25 mouse cellular contexts compared by ENCODE assay signal in the genomic region with DNA sequence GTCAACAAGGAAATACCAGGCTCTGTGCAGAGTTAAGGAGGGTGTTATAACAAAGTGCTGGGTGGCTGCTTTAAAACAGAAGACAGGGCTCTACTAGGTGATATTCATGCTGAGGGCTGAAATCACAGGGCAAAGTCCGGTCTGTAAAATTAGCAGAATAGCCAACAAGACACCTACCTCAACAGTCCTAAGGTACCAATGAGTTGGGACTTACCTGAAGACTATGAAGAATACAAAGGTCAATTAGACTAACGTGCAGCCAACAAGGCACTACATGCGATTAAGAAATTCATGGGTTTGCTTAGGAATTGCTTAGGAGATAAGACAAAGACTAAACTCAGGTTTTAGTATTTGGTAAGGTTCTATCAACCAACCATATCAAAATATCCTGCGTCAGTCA. TPM values are rescaled to one million over a fixed set of nuclear protein-coding genes. Genes with fewer than 3 reads are reported as not detected.
DNase-seq lines count a peak whose midpoint lies in the region; ATAC-seq and TF ChIP-seq lines count a peak whose summit lies in the region.
"Had no signal": no experiment of that assay in that cellular context is flagged by ENCODE, and none has a peak within 500 bp of the region (broad histone marks: within the 10 kb centered on the region; RNA-seq: fewer than 3 reads in every experiment).

No protein-coding gene starts in this region.

- H3K4me3 ChIP-seq in kidney, adult 2 months (ENCODE audit: insufficient read depth, low read depth, low read length): no peak overlapping the region
- no peak overlapping the region for H3K4me3 ChIP-seq in intestine, embryonic 16.5 days (ENCODE audit: low read length)
- H3K4me3 ChIP-seq: embryonic facial prominence, embryonic 10.5 days; embryonic facial prominence, embryonic 12.5 days; forebrain, embryonic 13.5 days had no signal

- H3K4me2 ChIP-seq in intestine, embryonic 16.5 days (ENCODE audit: low read depth, low read length): no peak overlapping the region
- H3K4me2 ChIP-seq: embryonic facial prominence, embryonic 12.5 days; forebrain, embryonic 13.5 days had no signal

- no peak for TF ChIP-seq CTCF in kidney, adult 2 months (conservative IDR thresholded peaks at IDR 0.05; ENCODE audit: insufficient read depth, insufficient read length, low read depth, low read length)

- no peaks in the 10 kb centered on the region for H3K9me3 ChIP-seq in intestine, embryonic 16.5 days (ENCODE audit: control insufficient read depth, low read length)
- H3K9me3 ChIP-seq: embryonic facial prominence, embryonic 12.5 days had no signal

- no peak for TF ChIP-seq POLR2A in kidney, adult 2 months (IDR thresholded peaks at IDR 0.05; ENCODE audit: low read depth, low read length)

- peaks cover 6% of the 10 kb centered on the region for H3K4me1 ChIP-seq in kidney, adult 2 months (ENCODE audit: control insufficient read depth, insufficient read depth, low read length)
- H3K4me1 ChIP-seq in intestine, embryonic 16.5 days (ENCODE audit: control insufficient read depth, insufficient read depth, low read length): peaks cover 8% of the 10 kb centered on the region; the same call in 1 of the 2 replicates
- H3K4me1 ChIP-seq: embryonic facial prominence, embryonic 10.5 days; embryonic facial prominence, embryonic 12.5 days; forebrain, embryonic 13.5 days had no signal

- H3K36me3 ChIP-seq in kidney, adult 2 months (ENCODE audit: control insufficient read depth, insufficient read depth, low read length): no peaks in the 10 kb centered on the region
- no peaks in the 10 kb centered on the region for H3K36me3 ChIP-seq in intestine, embryonic 16.5 days (ENCODE audit: control insufficient read depth, insufficient read depth, low read length)

- no peaks in the 10 kb centered on the region for H3K27me3 ChIP-seq in kidney, adult 2 months (replicated peaks; ENCODE audit: control insufficient read depth, insufficient read depth, low read length)
- no peaks in the 10 kb centered on the region for H3K27me3 ChIP-seq in intestine, embryonic 16.5 days (replicated peaks; ENCODE audit: control insufficient read depth, insufficient read depth, low read length)
- H3K27me3 ChIP-seq: CH12.LX; embryonic facial prominence, embryonic 12.5 days; forebrain, embryonic 13.5 days; Patski had no signal

- DNase-seq in kidney, adult 2 months: peak; percentile 30
- no peak for DNase-seq in kidney, postnatal 10 days
- peak; percentile 87 for DNase-seq in large intestine, adult 2 months (ENCODE audit: low read depth, low spot score)
- DNase-seq in ovary, postnatal 14 days (ENCODE audit: low spot score): no peak
- DNase-seq in liver: no peak
- DNase-seq in retina, embryonic 14.5 days (ENCODE audit: low spot score): no peak
- DNase-seq: adrenal gland, adult 8-10 months; adrenal gland, postnatal 14 days; adrenal gland, postnatal 36 days; B cell, adult 2 months; cerebellum, adult 11-12 months; cerebellum, adult 2 months; cerebellum, adult 9-10 months; cerebellum, postnatal 10 days; cerebellum, postnatal 25 days had no signal

- ATAC-seq in intestine, embryonic 16.5 days: peak; percentile 97
- ATAC-seq: activated CD4-positive, CD25-positive, alpha-beta regulatory T cell, adult 4 months; CD4-positive, CD25-positive, alpha-beta regulatory T cell, adult 4 months; forebrain, embryonic 13.5 days; Patski had no signal

- 70% methylated on average over 4 of the region's 4 CpGs for WGBS in kidney, adult 2 months
- WGBS in intestine, embryonic 16.5 days: 68% methylated on average over 4 of the region's 4 CpGs
- 43% methylated on average over 4 of the region's 4 CpGs for WGBS in large intestine, adult 2 months

- H3K27ac ChIP-seq in kidney, adult 2 months (ENCODE audit: insufficient read depth, low read depth, low read length): no peak overlapping the region
- H3K27ac ChIP-seq in intestine, embryonic 16.5 days (ENCODE audit: low read length): peak overlapping the region; percentile 47
- H3K27ac ChIP-seq: embryonic facial prominence, embryonic 10.5 days; embryonic facial prominence, embryonic 12.5 days; forebrain, embryonic 13.5 days had no signal

- no peak overlapping the region for H3K9ac ChIP-seq in intestine, embryonic 16.5 days (ENCODE audit: low read depth, low read length)
- H3K9ac ChIP-seq: embryonic facial prominence, embryonic 12.5 days; forebrain, embryonic 13.5 days had no signal

RNA-seq across cellular contexts. Expression of gene Cbl, which starts 24.4 kb away (rescaled TPM):
- 6.6 and 8.1 TPM in 2 replicates for polyA plus RNA-seq in kidney, adult 2 months (2012; rRNA removed)
- 10.9 and 11.2 TPM in 2 replicates for polyA plus RNA-seq in intestine, embryonic 16.5 days (2015; fragmentation: Nextera tagmentation; extraction: Ambion mirVana)
- 6.8 and 12.1 TPM in 2 replicates for polyA plus RNA-seq in large intestine, adult 2 months (2012; rRNA removed)

RNA-seq across cellular contexts. Expression of gene Ccdc153, which starts 31.1 kb away (rescaled TPM):
- not detected in 2 replicates for polyA plus RNA-seq in kidney, adult 2 months (2012; rRNA removed)
- polyA plus RNA-seq in intestine, embryonic 16.5 days (2015; fragmentation: Nextera tagmentation; extraction: Ambion mirVana): not detected in 2 replicates
- polyA plus RNA-seq in large intestine, adult 2 months (2012; rRNA removed): not detected in 2 replicates
- polyA plus RNA-seq: activated CD4-positive, CD25-positive, alpha-beta regulatory T cell, adult 4 months; CD4-positive, CD25-positive, alpha-beta regulatory T cell, adult 4 months; embryonic facial prominence, embryonic 10.5 days; embryonic facial prominence, embryonic 12.5 days; forebrain, embryonic 11.5 days; forebrain, embryonic 13.5 days; G1E; Patski had no signal

RNA-seq across cellular contexts. Expression of gene Pdzd3, which starts 41.9 kb away (rescaled TPM):
- 58.0 and 62.5 TPM in 2 replicates for polyA plus RNA-seq in kidney, adult 2 months (2012; rRNA removed)
- polyA plus RNA-seq in intestine, embryonic 16.5 days (2015; fragmentation: Nextera tagmentation; extraction: Ambion mirVana): 22.2 and 28.5 TPM in 2 replicates
- 30.2 and 32.2 TPM in 2 replicates for polyA plus RNA-seq in large intestine, adult 2 months (2012; rRNA removed)
- polyA plus RNA-seq: CD4-positive, CD25-positive, alpha-beta regulatory T cell, adult 4 months; embryonic facial prominence, embryonic 10.5 days; G1E had no signal

RNA-seq across cellular contexts. Expression of gene Nlrx1, which starts 59.0 kb away (rescaled TPM):
- polyA plus RNA-seq in kidney, adult 2 months (2012; rRNA removed): 15.2 and 17.4 TPM in 2 replicates
- polyA plus RNA-seq in intestine, embryonic 16.5 days (2015; fragmentation: Nextera tagmentation; extraction: Ambion mirVana): 5.4 and 5.5 TPM in 2 replicates
- polyA plus RNA-seq in large intestine, adult 2 months (2012; rRNA removed): 10.7 and 14.5 TPM in 2 replicates

Comparison
In these comparisons a context has a peak if more than half of its experiments do, and no peak if none do; other contexts are left out.
1. DNase-seq: peak in kidney, adult 2 months (single experiment) and large intestine, adult 2 months (single experiment); none in kidney, postnatal 10 days (single experiment), ovary, postnatal 14 days (single experiment), liver (single experiment) and retina, embryonic 14.5 days (single experiment).